Mouse (Mus musculus) spleen, postnatal 14 days (tissue): ENCODE results near the gene Pms1.

Source experiments
- DNase-seq, 2 experiments: peaks; one replicate each; pipeline ENCODE4 v3.0.0; 2021 to 2022; ENCODE audit warnings: low spot score in 2 of 2

Pms1 gene

DNA sequence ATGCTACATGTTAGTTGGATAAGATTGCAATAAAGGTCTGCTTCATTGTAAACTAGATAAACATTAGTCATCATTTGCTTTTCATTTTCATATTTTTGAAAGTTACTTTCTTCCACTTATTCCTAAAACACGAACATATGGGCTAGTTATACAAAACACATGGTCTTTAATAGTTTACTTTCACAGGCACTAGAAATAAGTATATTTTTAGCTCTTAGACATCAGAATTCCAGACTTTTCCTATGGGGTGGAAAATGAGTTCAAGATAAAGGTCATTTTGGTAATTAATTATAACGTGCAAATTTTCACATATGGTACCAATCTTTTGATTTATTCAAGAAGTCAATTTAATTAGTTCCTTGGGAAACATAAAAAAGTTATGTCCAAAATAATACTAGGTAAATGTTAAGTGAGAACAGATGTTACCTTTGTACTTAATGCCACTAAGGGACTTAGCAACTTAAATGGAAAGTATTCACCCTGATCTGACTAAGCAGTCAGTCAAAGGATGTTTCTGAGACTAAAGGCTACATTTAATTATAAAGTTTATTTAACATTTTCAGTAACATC is 95.1 kb downstream of the Pms1 start:
- DNase-seq = no peak

DNA sequence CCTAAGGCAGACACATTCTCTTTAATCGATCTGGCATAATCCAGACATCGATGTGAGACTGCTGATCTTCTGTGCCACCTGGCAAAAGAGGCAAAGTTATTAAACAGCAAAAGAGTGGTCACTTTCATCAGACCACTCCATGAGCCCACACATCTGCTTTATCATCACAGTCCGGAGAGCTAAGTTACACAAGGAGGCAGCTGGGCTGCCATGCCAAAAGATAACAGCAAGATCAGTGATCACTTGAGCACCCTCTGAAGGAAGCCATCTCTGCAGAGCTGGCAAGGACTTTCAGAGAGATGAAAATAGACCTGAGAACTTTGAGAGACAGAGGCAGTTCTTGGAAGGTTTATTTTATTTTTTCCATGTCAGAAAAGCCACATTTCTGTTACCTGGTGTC is 102.3 kb downstream of the Pms1 start:
- DNase-seq = no peak

DNA sequence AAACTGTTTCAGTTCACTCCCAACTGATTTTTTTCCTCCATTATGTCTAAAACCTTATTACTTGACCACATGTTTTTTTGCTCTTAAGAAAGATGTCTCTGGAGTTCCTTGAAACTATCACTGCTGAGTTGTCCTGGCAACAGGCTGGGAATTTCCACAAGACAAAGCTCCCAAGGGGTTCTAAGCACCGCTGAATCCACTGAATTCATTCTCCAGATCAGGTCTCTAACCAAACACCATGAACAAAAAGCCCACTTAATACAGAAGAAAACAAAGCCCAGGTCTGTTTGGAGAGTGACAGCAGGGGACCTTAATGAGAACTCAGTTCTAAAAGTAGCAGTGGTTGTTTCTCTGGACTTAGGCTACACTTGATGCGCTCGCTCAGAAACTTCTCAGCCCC is 105.6 kb downstream of the Pms1 start:
- no peak for DNase-seq

DNA sequence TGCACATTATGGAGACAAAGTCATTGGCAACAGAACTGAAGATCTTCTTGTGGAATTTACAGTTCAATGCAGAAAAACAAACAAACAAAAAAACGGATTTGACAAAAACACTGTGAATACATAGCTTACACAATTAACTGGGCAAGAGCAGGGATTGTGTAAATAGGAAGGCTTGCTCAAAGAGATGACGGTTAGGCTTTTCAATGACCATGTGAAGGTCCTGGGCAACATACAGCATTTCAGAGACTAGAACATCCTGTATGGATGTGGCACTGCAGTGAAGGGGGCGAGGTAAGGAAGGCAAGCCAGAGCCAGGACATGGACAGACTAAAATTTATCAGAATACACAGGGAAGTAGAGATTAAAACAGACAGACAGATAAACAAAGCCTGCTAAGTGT is 107.2 kb downstream of the Pms1 start:
- DNase-seq = no peak

DNA sequence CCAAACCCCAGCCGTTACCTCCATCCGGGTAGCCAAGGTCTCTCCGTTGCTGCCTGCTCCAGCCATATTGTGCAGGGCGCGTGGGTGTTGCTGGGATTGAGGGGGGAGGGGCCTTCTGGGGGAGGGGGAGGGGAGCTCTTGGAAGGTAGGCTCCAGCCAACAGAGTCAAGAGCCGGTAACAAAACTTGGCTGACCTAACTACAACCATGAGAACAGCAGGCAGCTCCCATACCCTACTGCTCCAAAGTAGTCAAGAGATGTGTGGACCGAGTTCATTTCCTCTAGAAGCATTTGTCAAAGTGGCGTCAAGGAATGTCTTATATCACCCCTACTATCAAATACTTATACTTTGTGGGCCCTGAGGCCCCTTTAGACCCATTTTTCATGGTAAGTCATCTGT is 109.3 kb downstream of the Pms1 start, which contains the start of gene 1700019A02Rik:
TSS of gene 1700019A02Rik (minus strand) at position 101 of the 400 bp plus-strand sequence.
- DNase-seq = no peak

DNA sequence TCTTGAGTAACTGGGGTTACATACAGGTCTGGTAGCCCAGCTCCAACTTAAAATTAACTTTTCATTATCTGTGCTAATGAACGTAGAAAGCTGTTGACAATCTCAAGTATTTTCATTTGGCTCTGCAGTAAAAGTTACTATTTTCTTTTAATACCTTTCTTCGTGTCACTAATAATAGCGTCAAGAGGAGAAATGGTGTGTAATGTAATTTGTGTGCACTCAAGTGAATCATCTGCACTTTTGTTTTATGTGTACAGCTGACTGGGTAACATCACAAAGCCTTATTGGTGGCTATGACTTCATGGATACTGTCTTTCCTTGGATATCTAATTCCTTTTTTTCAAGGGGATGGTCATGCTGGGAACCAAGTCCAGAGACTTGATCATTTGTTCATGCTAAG is 110.5 kb downstream of the Pms1 start:
- no peak for DNase-seq

DNA sequence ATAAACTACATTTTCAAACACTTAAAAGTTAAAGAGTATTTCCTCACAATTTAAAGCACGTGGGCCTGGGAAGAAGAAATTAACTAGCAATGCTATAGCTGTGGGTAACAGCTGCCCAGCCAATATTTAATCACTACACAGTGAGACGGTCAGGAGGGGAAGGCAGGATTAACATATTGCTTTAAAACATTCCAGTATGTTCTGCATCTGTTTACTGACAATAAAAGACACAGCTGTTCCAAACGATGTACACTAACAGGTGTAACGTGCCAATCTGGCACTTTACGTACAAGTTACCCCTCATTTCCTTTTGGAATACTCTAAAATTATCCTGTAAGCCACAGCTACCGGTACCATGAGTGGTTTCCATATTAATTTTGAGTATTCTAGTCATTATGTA is 139.1 kb downstream of the Pms1 start:
- no peak for DNase-seq
